ENCODE assay signal across 8 mouse cellular contexts in the genomic region with DNA sequence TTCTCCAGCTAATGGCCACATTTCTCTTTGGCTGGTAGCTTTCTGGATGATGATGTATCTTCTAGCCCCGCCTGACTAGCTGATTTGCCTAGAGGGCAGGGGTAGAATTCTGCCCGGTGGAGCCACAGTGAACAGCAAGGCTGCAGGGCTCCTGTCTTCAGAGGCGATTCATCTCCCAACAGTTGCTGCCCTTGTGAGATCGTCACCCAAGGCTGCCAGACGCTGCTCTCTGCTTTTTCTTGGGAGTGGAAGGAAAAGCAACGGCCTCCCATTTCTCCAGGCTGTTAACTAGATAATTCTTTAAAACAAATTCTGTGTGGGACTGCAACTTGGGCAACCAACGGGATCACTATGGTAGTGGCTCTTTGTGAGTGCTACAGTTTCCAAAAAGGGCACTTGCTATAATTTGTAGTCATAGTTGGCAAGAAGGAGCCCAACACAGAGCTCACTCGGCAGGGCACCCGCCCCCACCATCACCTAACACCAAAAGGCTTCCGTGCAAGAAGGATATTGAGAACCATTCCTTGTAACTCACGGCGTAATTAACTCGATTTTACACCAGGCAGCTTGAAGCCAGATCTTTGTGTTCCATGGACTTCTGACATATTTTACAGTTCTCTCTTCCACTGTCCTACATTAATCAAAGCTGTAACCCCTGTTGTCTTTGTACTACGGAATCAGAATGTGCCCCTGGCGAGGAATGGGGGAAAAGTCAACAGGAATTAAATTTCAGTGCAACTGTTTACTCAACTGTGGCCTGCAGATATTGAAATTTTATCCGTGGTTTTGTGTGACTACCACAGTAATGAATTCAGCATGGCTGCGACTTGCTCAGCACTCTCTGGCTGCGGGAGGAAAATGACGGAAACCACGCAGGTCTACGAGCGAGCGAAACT.
DNase-seq lines count a peak whose midpoint lies in the region; ATAC-seq and TF ChIP-seq lines count a peak whose summit lies in the region.

No protein-coding gene starts in this region.

- H3K4me1 ChIP-seq in kidney, embryonic 16.5 days (ENCODE audit: insufficient read depth, low read length), result peaks cover 19% of the 10 kb centered on the region
- no peaks in the 10 kb centered on the region for H3K4me1 ChIP-seq in kidney, adult 2 months (ENCODE audit: control insufficient read depth, insufficient read depth, low read length)
- peaks cover 11% of the 10 kb centered on the region for H3K4me1 ChIP-seq in hindbrain, embryonic 12.5 days
- no peaks in the 10 kb centered on the region for H3K4me1 ChIP-seq in neural tube, embryonic 14.5 days (ENCODE audit: control insufficient read depth, insufficient read depth, low read length)

- WGBS in kidney, embryonic 16.5 days, result 24% methylated on average over 23 of the region's 23 CpGs
- WGBS in kidney, adult 2 months, result 62% methylated on average over 23 of the region's 23 CpGs
- 52% methylated on average over 23 of the region's 23 CpGs for WGBS in hindbrain, embryonic 12.5 days
- WGBS in neural tube, embryonic 14.5 days, result 25% methylated on average over 23 of the region's 23 CpGs

- TF ChIP-seq CTCF in kidney, adult 2 months (conservative IDR thresholded peaks at IDR 0.05; ENCODE audit: insufficient read depth, insufficient read length, low read depth, low read length), result no peak

- 0 out of 2 replicates have a peak overlapping the region, but pooled peaks have one; percentile 15 for H3K9ac ChIP-seq in kidney, embryonic 16.5 days (replicated peaks; ENCODE audit: low read length)
- no peak overlapping the region for H3K9ac ChIP-seq in hindbrain, embryonic 12.5 days
- H3K9ac ChIP-seq in neural tube, embryonic 14.5 days (replicated peaks; ENCODE audit: low read depth, low read length), result no peak overlapping the region

- H3K4me3 ChIP-seq in kidney, embryonic 16.5 days (ENCODE audit: low read length), result peak overlapping the region; percentile 10; the same call in 1 of the 2 replicates
- no peak overlapping the region for H3K4me3 ChIP-seq in kidney, adult 2 months (ENCODE audit: insufficient read depth, low read depth, low read length)
- H3K4me3 ChIP-seq in hindbrain, embryonic 12.5 days, result no peak overlapping the region
- H3K4me3 ChIP-seq in neural tube, embryonic 14.5 days (ENCODE audit: low read depth, low read length), result no peak overlapping the region

- H3K4me2 ChIP-seq in kidney, embryonic 16.5 days (replicated peaks; ENCODE audit: low read depth, low read length), result peak overlapping the region; percentile 35
- H3K4me2 ChIP-seq in hindbrain, embryonic 12.5 days (replicated peaks), result no peak overlapping the region
- peak overlapping the region; percentile 0; the same call in 1 of the 2 replicates for H3K4me2 ChIP-seq in neural tube, embryonic 14.5 days (ENCODE audit: low read depth, low read length)

- ATAC-seq in kidney, embryonic 16.5 days (ENCODE audit: low FRiP score, low TSS enrichment), result peak; percentile 81
- ATAC-seq in hindbrain, embryonic 12.5 days (ENCODE audit: low FRiP score), result no peak
- peak; percentile 77; the same call in 1 of the 2 replicates for ATAC-seq in neural tube, embryonic 14.5 days (ENCODE audit: low read depth)

- DNase-seq in kidney, adult 2 months, result no peak
- peak; percentile 59 for DNase-seq in embryo, embryonic 10.5 days (ENCODE audit: low spot score)
- no peak for DNase-seq in cerebellum, adult 9-10 months
- DNase-seq in left cerebral cortex, adult 8-10 months (ENCODE audit: low spot score in 2 of 2), result no peak
- no peak for DNase-seq in lung, postnatal 4 days

- no peaks in the 10 kb centered on the region for H3K9me3 ChIP-seq in kidney, embryonic 16.5 days (ENCODE audit: low read length)
- H3K9me3 ChIP-seq in hindbrain, embryonic 12.5 days (replicated peaks), result no peaks in the 10 kb centered on the region
- H3K9me3 ChIP-seq in neural tube, embryonic 14.5 days (ENCODE audit: control insufficient read depth, low read length), result no peaks in the 10 kb centered on the region

- peak overlapping the region; percentile 72 for H3K27ac ChIP-seq in kidney, embryonic 16.5 days (ENCODE audit: low read length)
- no peak overlapping the region for H3K27ac ChIP-seq in kidney, adult 2 months (ENCODE audit: insufficient read depth, low read depth, low read length)
- peak overlapping the region; percentile 56 for H3K27ac ChIP-seq in hindbrain, embryonic 12.5 days
- no peak overlapping the region; the same call in 1 of the 2 replicates for H3K27ac ChIP-seq in neural tube, embryonic 14.5 days (ENCODE audit: low read depth, low read length)

- no peak for TF ChIP-seq POLR2A in kidney, adult 2 months (IDR thresholded peaks at IDR 0.05; ENCODE audit: low read depth, low read length)

- H3K27me3 ChIP-seq in kidney, embryonic 16.5 days (ENCODE audit: insufficient read depth, low read length), result no peaks in the 10 kb centered on the region
- H3K27me3 ChIP-seq in kidney, adult 2 months (replicated peaks; ENCODE audit: control insufficient read depth, insufficient read depth, low read length), result no peaks in the 10 kb centered on the region
- H3K27me3 ChIP-seq in hindbrain, embryonic 12.5 days, result no peaks in the 10 kb centered on the region
- no peaks in the 10 kb centered on the region for H3K27me3 ChIP-seq in neural tube, embryonic 14.5 days (ENCODE audit: control insufficient read depth, insufficient read depth, low read length)

- no peaks in the 10 kb centered on the region for H3K36me3 ChIP-seq in kidney, embryonic 16.5 days (ENCODE audit: insufficient read depth, low read length)
- H3K36me3 ChIP-seq in kidney, adult 2 months (ENCODE audit: control insufficient read depth, insufficient read depth, low read length), result no peaks in the 10 kb centered on the region; the same call in 1 of the 2 replicates
- no peaks in the 10 kb centered on the region for H3K36me3 ChIP-seq in hindbrain, embryonic 12.5 days
- no peaks in the 10 kb centered on the region for H3K36me3 ChIP-seq in neural tube, embryonic 14.5 days (ENCODE audit: control insufficient read depth, insufficient read depth, low read length)

Comparison
In these comparisons a context has a peak if more than half of its experiments do, and no peak if none do; other contexts are left out.
1. H3K27ac ChIP-seq: peak in kidney, embryonic 16.5 days (single experiment) and hindbrain, embryonic 12.5 days (single experiment); none in kidney, adult 2 months (single experiment) and neural tube, embryonic 14.5 days (single experiment).